Mouse (Mus musculus) lung, postnatal 36 days (tissue): Measurements from ENCODE around the gene Thtpa.

ENCODE experiments used
- DNase-seq: peaks from one replicate; pipeline ENCODE4 v3.0.0; 2022; ENCODE audit warnings: mixed read lengths

Gene Thtpa

DNA sequence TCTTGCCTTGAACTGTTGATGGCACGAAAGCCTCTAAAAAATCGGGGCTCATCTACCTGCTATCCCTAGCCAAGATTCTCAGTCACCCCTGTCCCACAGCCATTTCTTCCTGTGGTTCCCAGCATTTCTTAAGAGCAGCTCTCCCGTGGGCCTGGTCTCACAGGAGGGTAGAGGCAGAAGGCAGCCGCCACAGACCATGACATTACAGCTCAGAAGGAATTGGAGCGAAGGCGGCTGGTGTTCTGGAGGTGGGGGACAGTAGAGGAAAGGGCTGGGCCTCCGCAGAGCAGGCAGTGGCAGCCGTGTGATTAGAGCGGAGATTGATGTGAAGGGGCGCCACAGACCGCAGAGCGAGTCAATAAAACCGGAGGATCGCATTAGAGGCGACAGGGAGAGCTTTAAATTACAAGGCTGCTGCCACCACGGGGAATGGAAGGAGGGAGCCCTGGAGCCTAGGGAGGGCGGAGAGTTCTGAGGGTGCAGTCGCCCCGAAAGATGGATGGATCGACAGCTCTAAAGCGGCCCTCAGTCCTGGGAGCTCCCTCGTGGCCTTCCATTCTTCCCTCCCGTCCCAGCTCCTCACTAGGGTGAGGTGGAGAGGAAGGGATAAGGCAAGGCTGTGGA lies 16.1 kb upstream of the Thtpa start:
- no peak for DNase-seq

DNA sequence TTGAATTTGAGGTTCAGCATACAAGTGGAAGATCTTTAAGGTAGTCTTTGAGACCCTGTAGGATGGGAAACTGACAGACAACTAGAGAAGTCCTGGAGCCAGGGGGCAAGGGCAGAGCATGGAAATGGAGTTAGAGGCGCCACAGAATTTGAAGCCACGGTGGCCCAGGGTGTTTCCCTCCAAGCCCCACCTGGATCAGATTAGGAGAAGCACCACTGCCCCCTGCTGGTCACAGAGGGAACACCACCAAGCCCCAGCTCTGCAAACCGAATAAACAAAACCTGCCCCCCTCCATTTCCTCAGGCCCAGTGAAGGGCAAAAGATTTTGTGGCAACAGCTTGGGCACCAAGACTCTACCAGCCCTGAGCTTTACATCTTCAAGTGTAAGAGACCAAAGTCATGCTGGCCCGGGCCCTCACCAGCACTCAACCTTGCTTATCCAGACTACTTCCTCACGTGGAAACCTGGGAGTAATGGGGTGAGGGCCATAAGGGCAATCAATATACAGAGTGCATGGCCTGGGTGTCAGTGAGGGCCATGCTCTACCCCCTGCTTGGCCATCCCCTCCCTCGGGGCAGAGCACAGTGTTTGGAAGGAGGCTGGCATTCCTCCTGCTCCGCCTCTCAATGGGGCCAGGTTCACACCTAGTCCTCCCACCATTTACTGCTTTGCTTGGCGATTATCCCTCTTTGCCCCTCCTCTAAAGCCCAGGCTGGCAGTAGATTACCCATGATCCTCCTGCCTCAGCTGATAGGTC lies 15.2 kb upstream of the Thtpa start:
- DNase-seq: peak; percentile 73

DNA sequence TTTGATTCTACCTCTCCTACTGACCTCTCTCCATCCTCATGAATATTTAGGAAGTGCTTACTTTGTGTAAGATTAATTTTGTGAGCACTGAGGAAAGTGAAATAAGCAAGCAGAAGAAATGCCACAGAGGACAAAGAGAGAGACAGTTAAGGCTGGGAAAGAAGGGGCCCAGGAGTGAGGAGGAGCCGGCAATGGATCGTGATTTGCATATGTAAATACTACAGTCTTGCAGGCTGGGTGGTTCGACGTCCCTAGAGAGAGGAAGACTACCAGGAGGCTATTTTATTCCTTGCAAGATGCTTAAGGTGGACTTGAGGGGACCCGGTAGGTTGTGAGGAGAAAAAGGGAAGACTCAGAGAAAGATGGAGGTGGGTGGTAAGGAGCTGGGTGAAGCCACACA lies 13.5 kb upstream of the Thtpa start:
- no peak for DNase-seq

DNA sequence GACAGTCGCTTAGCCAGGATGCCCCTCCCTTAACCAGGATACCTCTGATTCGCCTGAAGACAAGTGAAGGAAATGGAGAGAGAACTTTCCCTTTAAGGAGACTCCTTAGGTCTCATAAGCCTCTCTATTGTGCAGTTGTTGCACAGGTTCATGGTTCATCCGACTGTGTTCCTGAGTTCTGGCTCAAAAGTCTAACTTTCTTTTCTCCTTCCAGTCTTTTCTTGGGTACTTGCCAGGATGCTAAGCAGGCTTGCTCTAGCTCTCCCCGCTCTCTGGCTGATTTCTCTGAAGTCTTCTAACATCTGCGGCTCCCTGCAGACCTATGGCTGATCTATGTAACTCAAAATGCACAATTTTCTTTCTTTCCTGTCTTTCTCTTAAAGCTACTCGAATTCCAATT lies 11.1 kb upstream of the Thtpa start:
- DNase-seq: no peak

DNA sequence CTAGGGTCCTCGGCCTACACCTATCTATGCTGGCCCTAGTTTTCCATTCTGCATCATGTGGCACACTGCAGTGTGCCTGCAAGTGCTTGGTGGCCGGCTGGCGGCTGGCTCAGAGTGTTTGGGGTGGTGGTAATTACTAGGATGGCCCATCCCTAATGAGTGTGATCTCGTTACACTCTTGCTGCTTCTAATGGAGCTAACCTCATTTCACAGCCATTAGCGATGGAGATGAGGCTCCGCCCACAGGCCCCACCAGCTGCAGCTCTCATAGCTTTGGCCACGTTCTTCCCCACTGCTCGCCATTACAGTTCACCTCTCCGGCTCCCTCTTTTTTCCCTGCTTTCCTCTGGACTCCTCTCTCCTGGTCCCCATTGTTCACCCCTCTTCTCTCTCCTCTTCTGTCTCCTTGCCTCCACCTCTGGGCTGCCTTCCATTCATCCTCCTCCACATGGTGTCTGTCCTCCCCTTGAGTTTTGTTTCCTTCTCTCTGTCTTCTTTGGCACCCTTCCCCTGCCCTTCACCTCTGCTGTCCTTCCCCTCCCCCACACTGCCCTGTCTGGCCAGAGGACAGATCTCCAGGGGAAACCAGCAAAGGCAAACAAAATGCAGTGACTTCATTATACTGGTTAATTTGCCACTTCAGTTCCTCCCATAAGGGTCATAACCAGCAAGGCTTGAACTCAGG lies 9.1 kb upstream of the Thtpa start:
- DNase-seq: no peak

DNA sequence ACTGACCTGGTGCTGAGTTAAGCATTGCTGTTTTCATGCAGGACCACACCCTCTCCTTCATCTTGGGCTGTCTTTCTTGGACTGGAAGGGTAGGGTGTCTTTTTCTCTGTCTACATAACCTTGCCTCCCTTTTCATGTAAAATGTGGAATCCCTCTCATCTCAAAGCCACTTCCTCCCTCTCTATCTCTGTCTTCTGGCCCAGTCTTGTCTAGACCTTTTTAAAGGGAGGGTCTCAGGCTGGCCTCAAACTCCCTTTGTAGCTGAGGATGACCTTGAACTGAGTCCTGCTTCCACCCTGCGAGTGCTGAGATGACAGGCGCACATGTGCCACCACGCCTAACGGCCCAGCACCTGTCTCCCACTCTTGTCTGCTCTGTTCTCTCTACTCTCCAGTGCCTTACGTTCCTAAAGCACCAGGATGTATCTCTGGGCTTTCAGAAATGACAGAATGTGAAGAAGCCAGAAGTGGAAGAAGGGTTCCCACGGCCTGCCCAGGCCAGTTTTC lies 8.5 kb upstream of the Thtpa start:
- no peak for DNase-seq

DNA sequence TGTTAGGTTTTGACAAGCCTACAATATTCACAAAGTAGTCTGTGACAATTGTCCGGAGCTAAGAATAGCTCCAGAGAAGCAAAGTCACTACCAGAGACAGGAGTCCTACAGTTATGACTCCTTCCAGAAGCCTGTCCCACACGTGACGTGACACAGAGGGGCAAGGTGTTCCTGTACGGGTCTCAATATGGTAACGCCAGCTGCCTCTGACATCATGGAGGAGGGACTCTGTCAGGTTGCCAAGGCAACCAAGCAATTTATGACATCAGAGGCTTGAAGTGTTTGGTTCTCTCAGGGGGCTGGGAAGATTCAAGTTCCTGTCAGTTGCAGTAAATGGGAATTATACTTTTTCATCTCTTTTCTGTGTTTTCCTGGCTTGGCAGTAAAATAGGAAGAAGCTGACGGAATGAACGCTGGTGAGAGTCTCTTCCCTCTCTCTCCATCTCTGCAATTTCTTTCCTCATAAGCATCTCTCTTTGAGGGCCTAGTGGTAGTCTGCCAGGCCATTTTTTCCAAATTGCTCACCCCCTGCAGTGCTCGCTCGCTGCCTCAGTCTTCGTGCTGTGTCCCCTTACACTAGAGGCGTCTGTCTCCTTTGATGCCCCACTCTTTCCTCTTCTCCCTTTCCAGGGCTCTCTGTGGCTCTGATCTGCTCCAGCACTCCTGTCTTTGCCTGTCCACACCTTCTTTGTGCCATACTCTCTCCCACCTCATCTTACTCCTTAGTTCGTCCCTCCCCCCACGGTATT lies 5.2 kb upstream of the Thtpa start:
- DNase-seq: no peak

DNA sequence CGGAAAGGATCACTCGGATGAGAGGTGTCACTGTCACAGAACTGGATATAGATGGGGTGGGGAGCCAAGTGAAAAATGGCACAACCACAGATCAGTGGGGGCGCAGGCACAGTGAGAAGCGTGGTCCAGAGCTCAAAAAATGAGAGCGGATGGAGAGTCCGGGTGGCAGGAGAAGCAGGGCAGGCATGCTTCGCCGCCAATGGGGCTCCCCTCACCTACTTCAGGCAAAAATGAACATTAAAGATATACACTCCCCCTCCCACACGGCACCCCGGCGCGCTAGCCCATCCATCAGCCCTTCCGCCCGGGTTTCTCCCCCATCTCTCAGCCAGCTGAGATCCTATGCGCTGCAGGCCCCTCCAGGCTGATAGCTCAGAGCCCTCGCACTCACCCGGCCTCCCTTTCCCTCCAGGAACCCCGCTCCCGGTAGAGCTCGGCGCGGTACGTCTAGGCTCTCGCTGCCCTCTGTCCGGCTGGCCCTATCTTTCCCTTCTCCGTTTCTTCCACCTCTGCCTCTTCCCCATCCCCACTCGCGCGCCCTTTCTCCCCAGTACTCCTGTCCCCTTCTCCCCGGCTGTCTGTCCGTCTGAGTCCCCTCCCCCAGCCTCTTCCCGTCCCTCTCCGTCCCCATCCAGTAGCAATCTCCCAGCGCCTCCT lies 3.2 kb upstream of the Thtpa start:
- DNase-seq: no peak

DNA sequence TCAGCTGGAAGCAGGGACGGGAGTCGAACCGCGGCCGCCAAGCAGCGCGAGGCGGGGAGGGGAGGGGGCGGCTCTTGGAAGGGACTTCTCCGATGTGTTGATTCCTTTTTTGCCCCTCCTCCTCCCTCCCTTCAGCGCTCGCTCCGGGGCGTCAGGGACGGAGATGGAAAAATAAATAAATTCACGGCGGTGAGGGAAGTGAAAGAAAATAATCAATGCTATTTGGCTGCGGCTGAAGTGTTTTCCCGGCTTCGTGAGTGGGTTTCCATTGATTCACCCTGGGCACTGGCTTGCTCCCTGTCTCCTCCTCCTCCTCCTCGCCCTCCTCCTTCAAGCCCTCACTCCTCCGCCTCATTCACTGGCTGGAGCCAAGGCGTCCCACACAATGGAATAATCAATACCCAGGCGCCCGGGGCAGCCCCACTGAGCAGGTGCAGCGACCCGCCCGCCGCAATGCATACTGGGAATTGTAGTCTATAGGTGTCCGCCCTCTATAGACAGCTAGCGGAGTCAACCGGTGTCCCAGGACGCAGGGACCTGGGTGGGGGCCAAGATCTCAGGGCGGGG lies 2.5 kb upstream of the Thtpa start, which contains the start of gene Zfhx2:
Gene Zfhx2, minus strand, starts transcription at position 314 of the 567 bp plus-strand sequence.
- peak; percentile 97 for DNase-seq

DNA sequence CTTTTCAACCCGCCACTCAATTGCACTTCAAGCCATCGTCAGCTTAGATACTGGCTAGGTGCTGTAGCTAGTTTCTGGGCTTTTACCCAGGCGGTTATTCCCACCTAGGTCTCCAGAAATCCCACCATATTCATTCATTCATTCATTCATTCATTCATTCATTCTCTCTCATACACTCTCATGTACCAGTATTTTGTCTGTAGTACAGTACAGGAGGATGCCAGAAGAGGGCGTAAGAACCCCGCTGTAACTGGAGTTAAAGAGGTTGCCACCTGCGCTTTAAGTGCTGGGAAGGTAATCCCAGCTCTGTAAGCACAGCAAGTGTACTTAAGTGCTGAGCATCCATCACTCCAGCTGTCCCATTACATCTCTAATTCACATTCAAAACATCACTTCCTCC lies 657 bp upstream of the Thtpa start:
- DNase-seq: peak; percentile 31

DNA sequence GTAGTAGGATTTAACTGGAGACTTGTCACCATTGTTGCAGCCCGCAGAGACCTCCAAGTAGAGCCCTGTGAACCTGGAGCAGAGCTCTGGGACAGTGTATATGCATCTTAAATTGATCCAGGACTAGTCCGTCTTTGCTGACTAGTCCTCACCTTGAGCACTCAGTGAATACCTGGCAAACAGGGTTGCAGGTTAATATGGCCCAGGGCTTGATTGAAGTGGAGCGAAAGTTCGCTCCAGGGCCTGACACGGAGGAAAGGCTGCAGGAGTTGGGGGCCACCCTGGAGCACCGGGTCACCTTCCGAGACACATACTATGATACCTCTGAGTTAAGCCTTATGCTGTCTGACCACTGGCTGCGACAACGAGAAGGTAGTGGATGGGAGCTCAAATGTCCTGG lies 679 bp downstream of the Thtpa start:
- DNase-seq: no peak

DNA sequence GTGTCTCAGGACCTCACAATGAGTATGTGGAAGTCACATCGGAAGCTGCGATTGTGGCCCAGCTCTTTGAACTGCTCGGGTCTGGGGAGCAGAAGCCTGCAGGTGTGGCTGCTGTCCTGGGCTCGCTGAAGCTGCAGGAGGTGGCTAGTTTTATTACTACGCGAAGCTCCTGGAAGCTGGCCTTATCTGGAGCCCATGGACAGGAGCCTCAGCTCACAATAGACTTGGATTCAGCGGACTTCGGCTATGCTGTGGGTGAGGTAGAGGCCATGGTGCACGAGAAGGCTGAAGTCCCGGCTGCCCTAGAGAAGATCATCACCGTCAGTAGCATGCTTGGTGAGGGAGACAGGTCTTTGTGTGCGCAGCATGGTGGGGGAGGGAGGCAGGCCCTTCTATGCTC lies 1.1 kb downstream of the Thtpa start:
- DNase-seq: no peak

DNA sequence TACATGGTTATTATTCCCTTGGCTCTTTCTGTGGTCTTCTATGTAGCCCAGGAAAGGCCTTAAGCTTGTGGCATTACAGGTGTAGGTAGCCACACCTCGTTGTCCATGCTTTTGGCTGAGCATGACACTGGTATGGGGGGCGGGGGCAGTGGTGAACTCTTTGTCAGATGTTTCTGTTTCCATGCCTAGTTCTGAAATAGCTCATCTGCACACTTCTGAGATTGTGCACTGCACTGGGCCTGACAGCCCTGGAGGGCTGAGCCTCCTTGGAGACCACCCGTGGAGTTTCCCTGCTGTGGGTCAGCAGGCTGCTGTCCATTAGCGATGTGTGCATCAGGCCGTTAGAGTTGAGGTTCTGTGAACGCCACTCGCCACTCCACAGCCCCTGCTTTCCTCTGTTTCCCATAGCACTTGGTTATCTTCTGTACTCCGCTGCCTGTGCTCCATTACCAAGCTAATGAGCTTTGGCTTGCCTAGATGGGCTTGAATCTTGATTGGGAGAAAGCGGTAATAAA lies 2.0 kb downstream of the Thtpa start:
- DNase-seq: no peak

DNA sequence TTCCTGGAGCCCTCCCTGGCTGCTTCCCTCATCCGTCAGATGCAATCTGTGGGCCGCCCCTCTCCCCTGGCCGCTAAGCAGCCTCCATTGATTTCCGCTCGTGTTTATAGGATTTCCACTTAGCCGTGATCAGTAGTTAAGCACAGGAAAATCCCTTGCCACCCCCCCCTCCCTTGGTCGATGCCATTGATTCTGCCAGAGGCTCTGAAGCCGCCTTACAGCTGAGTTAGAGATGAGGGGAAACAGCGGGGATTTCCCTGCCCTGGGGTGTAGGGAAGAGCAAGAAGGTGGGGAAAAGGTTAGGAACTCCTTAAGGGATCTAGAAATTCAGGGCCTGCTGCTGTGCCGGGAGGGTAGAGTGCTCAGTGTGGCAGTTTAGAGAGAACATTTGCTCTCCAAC lies 3.1 kb downstream of the Thtpa start:
- no peak for DNase-seq

DNA sequence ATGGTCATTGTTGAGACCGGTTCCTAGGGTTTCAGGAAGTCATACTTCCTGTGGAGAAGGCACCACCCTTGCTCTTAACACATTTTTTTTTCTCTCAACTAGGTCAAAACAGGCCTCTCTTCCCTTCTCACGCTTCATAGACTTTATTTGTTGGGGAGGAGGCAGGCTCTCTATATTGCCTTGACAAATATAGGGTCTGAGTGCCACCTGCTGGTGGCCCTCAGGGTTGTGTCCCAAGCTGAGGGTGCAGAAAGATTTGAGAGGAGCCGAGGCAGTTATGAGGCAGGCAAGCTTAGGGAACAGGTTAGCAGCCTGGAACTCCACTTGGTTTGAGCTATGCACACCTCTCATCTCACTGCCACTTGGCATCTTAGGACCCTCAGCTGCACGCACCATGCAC lies 3.5 kb downstream of the Thtpa start:
- DNase-seq: peak; percentile 60

DNA sequence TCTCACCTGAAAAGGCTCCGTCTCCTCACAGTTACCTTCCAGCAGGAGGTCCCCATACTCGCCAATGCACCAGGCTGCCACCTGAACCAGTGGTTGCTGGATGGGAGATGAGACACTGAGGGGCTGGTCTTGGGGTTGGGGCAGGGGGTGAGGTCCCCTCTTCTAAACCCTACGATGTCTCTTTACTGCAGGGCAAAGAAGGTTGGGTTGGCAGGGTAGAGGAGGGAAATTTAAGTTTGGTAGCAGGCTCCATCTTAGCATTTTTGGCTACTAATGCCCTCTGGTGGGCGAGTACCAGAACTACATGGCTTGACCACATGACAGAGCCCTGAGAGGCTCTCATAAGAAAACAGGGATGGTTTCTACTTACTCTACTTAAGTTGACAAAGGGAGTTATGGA lies 7.0 kb downstream of the Thtpa start:
- peak; percentile 79 for DNase-seq

DNA sequence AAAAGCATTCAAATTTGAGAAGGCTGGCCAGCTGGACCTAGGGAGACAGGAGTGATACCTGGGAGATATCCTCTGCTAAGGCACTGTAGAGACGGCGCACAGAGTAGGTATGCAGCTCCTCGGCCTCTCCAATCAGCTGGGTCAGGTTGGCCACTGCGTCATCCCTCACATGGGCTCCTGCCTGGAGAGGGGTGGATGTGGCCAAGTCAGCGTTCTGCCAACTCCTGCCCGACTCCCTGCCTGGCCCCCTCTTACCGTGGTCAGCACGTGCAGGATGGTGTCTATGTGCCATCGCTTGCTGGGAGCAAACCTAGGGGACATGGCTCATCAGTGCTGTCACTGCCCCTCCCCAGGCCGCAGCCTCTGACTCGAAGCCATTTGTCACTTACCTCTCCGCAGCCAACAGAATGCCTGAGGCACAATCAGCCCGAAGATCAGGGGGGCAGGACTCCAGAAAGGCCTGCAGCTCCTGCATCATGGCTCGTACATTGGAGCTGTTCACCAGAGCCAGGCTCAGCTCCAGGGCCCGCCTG lies 7.7 kb downstream of the Thtpa start:
- DNase-seq: no peak

DNA sequence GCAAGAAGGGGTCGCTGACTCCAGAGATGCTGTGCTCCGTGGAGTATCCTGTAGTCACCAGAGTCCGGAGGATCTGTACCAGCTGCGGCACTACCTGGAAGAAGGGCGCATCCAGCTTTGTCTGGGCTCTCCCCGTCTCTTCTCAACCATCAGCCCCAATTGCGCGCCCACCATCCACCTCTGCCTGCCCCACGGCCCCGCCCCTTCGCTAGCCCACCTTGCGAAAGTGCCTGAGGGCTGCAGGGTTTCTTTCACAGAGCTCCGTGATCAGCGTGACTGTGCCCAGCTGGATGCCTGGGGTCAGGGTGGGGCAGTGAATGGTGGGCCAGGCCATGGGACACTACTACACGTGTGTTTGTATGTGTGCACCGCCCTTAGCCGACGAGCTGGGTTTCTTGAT lies 9.8 kb downstream of the Thtpa start:
- no peak for DNase-seq

DNA sequence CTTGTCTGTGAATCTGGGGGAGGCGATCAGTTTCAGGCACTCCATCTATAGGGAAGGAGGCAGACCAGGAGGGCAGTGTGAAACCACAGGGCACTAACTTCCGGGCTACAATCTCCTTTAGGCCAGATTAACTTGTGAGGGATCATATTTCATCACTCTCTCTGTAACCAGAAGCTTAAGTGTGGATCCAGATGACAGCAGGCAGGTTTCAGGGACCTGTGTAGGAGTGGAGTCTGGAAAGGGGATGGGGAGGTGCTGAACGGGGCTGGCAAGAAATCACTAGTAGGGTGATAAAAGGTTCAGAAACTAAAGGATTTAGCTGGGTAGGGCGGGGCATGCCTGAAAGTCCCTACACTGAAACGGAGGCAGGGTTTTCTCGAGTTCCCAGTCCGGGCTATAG lies 10.8 kb downstream of the Thtpa start:
- no peak for DNase-seq

DNA sequence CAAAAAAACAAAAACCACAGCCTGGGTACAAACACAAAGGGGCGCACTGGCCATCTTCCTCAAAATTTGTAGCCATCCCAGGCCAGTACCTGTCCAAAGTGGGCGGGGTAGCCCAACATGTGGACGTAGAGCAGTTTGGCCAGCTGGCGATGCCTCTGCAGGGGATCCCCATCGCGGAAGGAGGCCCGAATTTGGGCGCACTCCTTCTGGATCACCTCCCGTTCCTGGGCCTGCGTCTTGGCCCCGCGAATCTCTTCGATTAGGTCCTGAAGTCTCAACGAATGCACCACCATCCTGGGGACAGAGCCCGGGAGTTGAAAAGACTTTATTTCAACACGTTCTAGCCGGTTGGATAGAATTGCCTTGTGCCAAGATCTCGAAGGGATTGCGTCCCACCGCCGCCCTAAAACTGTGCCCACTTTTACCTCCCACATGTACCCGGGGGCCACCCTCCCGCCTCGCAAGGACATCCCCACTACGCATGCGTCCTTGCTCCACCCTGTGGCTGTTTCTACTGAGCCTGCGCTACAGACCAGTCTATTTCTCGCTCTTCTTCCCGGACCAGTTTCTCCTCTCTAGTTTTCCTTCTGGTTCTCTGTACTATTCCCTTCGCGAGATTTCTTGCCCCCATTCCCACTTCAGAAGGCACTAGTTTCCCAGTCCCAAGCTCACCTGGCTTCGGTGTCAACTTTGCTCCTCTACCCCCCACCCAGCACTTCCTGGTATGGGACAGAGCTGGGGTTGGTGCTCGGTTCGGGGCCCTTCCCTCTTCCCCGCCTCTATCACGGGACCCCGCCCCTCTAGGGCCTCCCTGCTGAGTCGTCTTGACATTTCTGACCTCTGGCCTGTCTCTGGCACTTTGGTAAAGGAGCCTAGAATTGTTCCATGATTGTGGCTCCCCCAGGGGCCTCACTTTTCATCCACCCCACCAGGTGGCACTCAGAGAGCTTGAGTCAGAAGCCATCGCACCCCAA lies 11.5 kb downstream of the Thtpa start, which contains the start of gene Ap1g2:
Gene Ap1g2, minus strand, starts transcription at position 758 of the 974 bp plus-strand sequence.
- DNase-seq: peak; percentile 91
